Mouse (Mus musculus): ENCODE data around the gene Gnptg. TPM values are rescaled to one million over a fixed set of nuclear protein-coding genes. Genes with fewer than 3 reads are reported as not detected.
A peak's percentile ranks its signal among the peaks of the same experiment; 100 is the strongest.
"Not testable (repeated sequence)": the region's sequence is repeated elsewhere in the genome, so short reads cannot be mapped to it uniquely, and the experiment has no call there.

Gnptg gene
- polyA plus RNA-seq, 1 experiment from 2014 or later: 38.3 TPM

GRCm38 (mm10) chr17:25224586-25225222, 15.2 kb downstream of the Gnptg start:
- H3K4me2 ChIP-seq: peak overlapping the region; percentile 25; the same call in 1 of the 2 replicates
- ATAC-seq (ENCODE audit: insufficient read depth) (no peak), DNase-seq (no peak)
- H3K4me1 ChIP-seq (ENCODE audit: insufficient read depth): no peaks in the 10 kb centered on the region
- H3K27ac ChIP-seq (ENCODE audit: low read depth): no peak overlapping the region
- H3K4me3 ChIP-seq (ENCODE audit: low read depth, low read length): no peak overlapping the region
- no peaks in the 10 kb centered on the region for H3K9me3 ChIP-seq (ENCODE audit: low read depth, low read length)
- no peak overlapping the region for H3K9ac ChIP-seq
- WGBS: 79% methylated on average over 7 of the region's 7 CpGs
- peaks cover 18% of the 10 kb centered on the region; the same call in 1 of the 2 replicates for H3K36me3 ChIP-seq (ENCODE audit: insufficient read depth)
- TF ChIP-seq CTCF (IDR thresholded peaks at IDR 0.05; ENCODE audit: low read depth): no peak
- H3K27me3 ChIP-seq (ENCODE audit: insufficient read depth, low read length): no peaks in the 10 kb centered on the region

GRCm38 (mm10) chr17:25222951-25223601, 16.8 kb downstream of the Gnptg start:
- ATAC-seq (ENCODE audit: insufficient read depth) (no peak), DNase-seq (no peak)
- Histone ChIP-seq H3K4me2 (peak overlapping the region; percentile 52), H3K27ac (ENCODE audit: low read depth) (0 out of 2 replicates have a peak overlapping the region, but pooled peaks have one; percentile 30), H3K4me1 (ENCODE audit: insufficient read depth) (no peaks in the 10 kb centered on the region), H3K4me3 (ENCODE audit: low read depth, low read length) (peak overlapping the region; percentile 32), H3K9ac (peak overlapping the region; percentile 40; the same call in 1 of the 2 replicates), H3K9me3 (ENCODE audit: low read depth, low read length) (no peaks in the 10 kb centered on the region), H3K27me3 (ENCODE audit: insufficient read depth, low read length) (no peaks in the 10 kb centered on the region), H3K36me3 (ENCODE audit: insufficient read depth) (peaks cover 16% of the 10 kb centered on the region; the same call in 1 of the 2 replicates)
- 49% methylated on average over 6 of the region's 6 CpGs for WGBS
- TF ChIP-seq CTCF (IDR thresholded peaks at IDR 0.05; ENCODE audit: low read depth): no peak

- H3K4me1 ChIP-seq (ENCODE audit: insufficient read depth); H3K9me3 ChIP-seq (ENCODE audit: low read depth, low read length); H3K27me3 ChIP-seq (ENCODE audit: insufficient read depth, low read length); DNase-seq: not testable (repeated sequence)
- peak overlapping the region; percentile 70 for H3K4me2 ChIP-seq
- H3K36me3 ChIP-seq (ENCODE audit: insufficient read depth): peaks cover 20% of the 10 kb centered on the region; the same call in 1 of the 2 replicates
- H3K4me3 ChIP-seq (ENCODE audit: low read depth, low read length): peak overlapping the region; percentile 32
- peak overlapping the region; percentile 40; the same call in 1 of the 2 replicates for H3K9ac ChIP-seq
- peak; percentile 90 for ATAC-seq (ENCODE audit: insufficient read depth)
- WGBS: 13% methylated on average over 19 of the region's 28 CpGs
- H3K27ac ChIP-seq (ENCODE audit: low read depth): 0 out of 2 replicates have a peak overlapping the region, but pooled peaks have one; percentile 30
Measured at GRCm38 (mm10) chr17:25222504-25222940, 17.4 kb downstream of the Gnptg start.

GRCm38 (mm10) chr17:25221821-25222503, 18.0 kb downstream of the Gnptg start:
- WGBS: 3% methylated on average over 22 of the region's 30 CpGs
- ATAC-seq (ENCODE audit: insufficient read depth) (peak; percentile 87), DNase-seq (peak; percentile 59)
- H3K4me2 ChIP-seq: peak overlapping the region; percentile 70
- no peak; the same call in 1 of the 2 replicates for TF ChIP-seq CTCF (IDR thresholded peaks at IDR 0.05; ENCODE audit: low read depth)
- no peaks in the 10 kb centered on the region for H3K9me3 ChIP-seq (ENCODE audit: low read depth, low read length)
- peaks cover 20% of the 10 kb centered on the region; the same call in 1 of the 2 replicates for H3K36me3 ChIP-seq (ENCODE audit: insufficient read depth)
- no peak overlapping the region for H3K27ac ChIP-seq (ENCODE audit: low read depth)
- H3K27me3 ChIP-seq (ENCODE audit: insufficient read depth, low read length): no peaks in the 10 kb centered on the region
- peak overlapping the region; percentile 32 for H3K4me3 ChIP-seq (ENCODE audit: low read depth, low read length)
- no peaks in the 10 kb centered on the region for H3K4me1 ChIP-seq (ENCODE audit: insufficient read depth)
- peak overlapping the region; percentile 50 for H3K9ac ChIP-seq

GRCm38 (mm10) chr17:25220746-25221145, 19.2 kb downstream of the Gnptg start:
- no peak for DNase-seq
- 69% methylated on average over 1 of the region's 1 CpGs for WGBS
- ATAC-seq (ENCODE audit: insufficient read depth): no peak
- no peak overlapping the region for H3K4me2 ChIP-seq
- H3K9me3 ChIP-seq (ENCODE audit: low read depth, low read length): no peaks in the 10 kb centered on the region
- no peak overlapping the region for H3K4me3 ChIP-seq (ENCODE audit: low read depth, low read length)
- no peak for TF ChIP-seq CTCF (IDR thresholded peaks at IDR 0.05; ENCODE audit: low read depth)
- peaks cover 23% of the 10 kb centered on the region for H3K36me3 ChIP-seq (ENCODE audit: insufficient read depth)
- no peaks in the 10 kb centered on the region for H3K27me3 ChIP-seq (ENCODE audit: insufficient read depth, low read length)
- H3K27ac ChIP-seq (ENCODE audit: low read depth): no peak overlapping the region
- H3K9ac ChIP-seq: no peak overlapping the region
- H3K4me1 ChIP-seq (ENCODE audit: insufficient read depth): no peaks in the 10 kb centered on the region

- no peak for TF ChIP-seq CTCF (IDR thresholded peaks at IDR 0.05; ENCODE audit: low read depth)
- Histone ChIP-seq H3K36me3 (ENCODE audit: insufficient read depth) (peaks cover 34% of the 10 kb centered on the region), H3K9me3 (ENCODE audit: low read depth, low read length) (no peaks in the 10 kb centered on the region), H3K4me2 (no peak overlapping the region), H3K27ac (ENCODE audit: low read depth) (no peak overlapping the region), H3K27me3 (ENCODE audit: insufficient read depth, low read length) (no peaks in the 10 kb centered on the region), H3K4me1 (ENCODE audit: insufficient read depth) (no peaks in the 10 kb centered on the region), H3K4me3 (ENCODE audit: low read depth, low read length) (no peak overlapping the region), H3K9ac (no peak overlapping the region)
- WGBS: 91% methylated on average over 15 of the region's 15 CpGs
- DNase-seq (no peak), ATAC-seq (ENCODE audit: insufficient read depth) (no peak)
Measured at GRCm38 (mm10) chr17:25219492-25220295, 20.2 kb downstream of the Gnptg start.
